In genomic region chr9:64049471-64050380, GRCm38 (mm10) we compare ENCODE assay signal across 8 mouse cellular contexts. TPM values are rescaled to one million over a fixed set of nuclear protein-coding genes. Genes with fewer than 3 reads are reported as not detected.
DNase-seq lines count a peak whose midpoint lies in the region; ATAC-seq and TF ChIP-seq lines count a peak whose summit lies in the region.

No protein-coding gene starts in this region.

- TF ChIP-seq CTCF in heart, adult 2 months (IDR thresholded peaks at IDR 0.05), result no peak
- TF ChIP-seq CTCF in liver, embryonic 14.5 days (IDR thresholded peaks at IDR 0.05; ENCODE audit: low read depth), result peak; percentile 50

- H3K27me3 ChIP-seq in embryonic facial prominence, embryonic 11.5 days (ENCODE audit: control insufficient read depth, insufficient read depth, low read length), result no peaks in the 10 kb centered on the region
- no peaks in the 10 kb centered on the region for H3K27me3 ChIP-seq in heart, adult 2 months (ENCODE audit: control insufficient read depth, insufficient read depth, low read length)
- H3K27me3 ChIP-seq in liver, embryonic 14.5 days (ENCODE audit: control insufficient read depth, insufficient read depth, low read length), result no peaks in the 10 kb centered on the region
- no peaks in the 10 kb centered on the region for H3K27me3 ChIP-seq in stomach, embryonic 14.5 days (ENCODE audit: control insufficient read depth, insufficient read depth, low read length)

- peak overlapping the region; percentile 28; the same call in 1 of the 2 replicates for H3K27ac ChIP-seq in embryonic facial prominence, embryonic 11.5 days (replicated peaks; ENCODE audit: low read depth, low read length)
- H3K27ac ChIP-seq in heart, adult 2 months, result peak overlapping the region; percentile 64
- peak overlapping the region; percentile 98 for H3K27ac ChIP-seq in liver, embryonic 14.5 days
- H3K27ac ChIP-seq in stomach, embryonic 14.5 days (ENCODE audit: low read length), result peak overlapping the region; percentile 58

- 9% methylated on average over 32 of the region's 32 CpGs for WGBS in embryonic facial prominence, embryonic 11.5 days
- WGBS in heart, adult 2 months, result 19% methylated on average over 32 of the region's 32 CpGs
- 11% methylated on average over 32 of the region's 32 CpGs for WGBS in liver, embryonic 14.5 days (ENCODE audit: insufficient replicate concordance)
- WGBS in stomach, embryonic 14.5 days, result 10% methylated on average over 32 of the region's 32 CpGs

- peak; percentile 80 for ATAC-seq in embryonic facial prominence, embryonic 11.5 days (replicated peaks; ENCODE audit: insufficient number of reproducible peaks, low FRiP score, low TSS enrichment, low read depth)
- peak; percentile 77 for ATAC-seq in liver, embryonic 14.5 days (ENCODE audit: insufficient read depth)
- peak; percentile 86 for ATAC-seq in stomach, embryonic 14.5 days (ENCODE audit: insufficient number of reproducible peaks, insufficient read depth, low FRiP score, low read depth)

- TF ChIP-seq POLR2A in heart, adult 2 months (IDR thresholded peaks at IDR 0.05; ENCODE audit: insufficient read depth, low read depth, low read length), result no peak

- DNase-seq in B cell, adult 2 months, result peak; percentile 77 to 81
- DNase-seq in adrenal gland, adult 8-10 months, result peak; percentile 93
- peak; percentile 83 for DNase-seq in embryonic facial prominence, embryonic 11.5 days (ENCODE audit: low spot score)
- DNase-seq in heart, adult 2 months, result peak; percentile 62 to 74
- peak; percentile 78 for DNase-seq in kidney, adult 18-20 months
- DNase-seq in liver, embryonic 14.5 days (ENCODE audit: low read depth in 3 of 3, low spot score in 3 of 3), result peak; percentile 94 to 96 (median 95)
- peak; percentile 69 to 71 for DNase-seq in natural killer cell, adult 2 months (ENCODE audit: low spot score in 2 of 2)

- 0 out of 2 replicates have a peak, but pooled peaks have one; percentile 33 for TF ChIP-seq EP300 in heart, adult 2 months (IDR thresholded peaks at IDR 0.05; ENCODE audit: insufficient read depth, low read depth, low read length)
- TF ChIP-seq EP300 in liver, embryonic 14.5 days (IDR thresholded peaks at IDR 0.05; ENCODE audit: low read depth), result no peak

- H3K4me1 ChIP-seq in embryonic facial prominence, embryonic 11.5 days (ENCODE audit: control insufficient read depth, insufficient read depth, low read length), result peaks cover 7% of the 10 kb centered on the region; the same call in 1 of the 2 replicates
- H3K4me1 ChIP-seq in heart, adult 2 months (ENCODE audit: control insufficient read depth, insufficient read depth, low read length), result peaks cover 15% of the 10 kb centered on the region
- peaks cover 62 to 83% of the 10 kb centered on the region in 2 experiments for H3K4me1 ChIP-seq in liver, embryonic 14.5 days (replicated peaks; ENCODE audit: control insufficient read depth in 2 of 2, insufficient read depth in 2 of 2, low read length in 1 of 2)
- H3K4me1 ChIP-seq in stomach, embryonic 14.5 days (ENCODE audit: control insufficient read depth, insufficient read depth, low read length), result peaks cover 18% of the 10 kb centered on the region

- intact Hi-C loops in heart, adult 2 months (cut with DNase I), result loop anchor here (2.0 to 5.0 kb wide), 2 partner anchors 23 to 38 kb away; no protein-coding TSS in a partner anchor

- no peaks in the 10 kb centered on the region for H3K9me3 ChIP-seq in embryonic facial prominence, embryonic 11.5 days (replicated peaks; ENCODE audit: control insufficient read depth, low read length)
- no peaks in the 10 kb centered on the region for H3K9me3 ChIP-seq in liver, embryonic 14.5 days (ENCODE audit: control insufficient read depth, low read length)
- no peaks in the 10 kb centered on the region for H3K9me3 ChIP-seq in stomach, embryonic 14.5 days (ENCODE audit: control insufficient read depth, low read depth, low read length)

- peak overlapping the region; percentile 45 for H3K9ac ChIP-seq in embryonic facial prominence, embryonic 11.5 days (replicated peaks; ENCODE audit: low read length)
- peak overlapping the region; percentile 9 for H3K9ac ChIP-seq in heart, adult 2 months (ENCODE audit: low read depth, low read length)
- H3K9ac ChIP-seq in liver, embryonic 14.5 days (replicated peaks), result peak overlapping the region; percentile 62
- H3K9ac ChIP-seq in stomach, embryonic 14.5 days (replicated peaks; ENCODE audit: low read depth, low read length), result no peak overlapping the region

- H3K4me3 ChIP-seq in embryonic facial prominence, embryonic 11.5 days (ENCODE audit: low read depth, low read length), result peak overlapping the region; percentile 33
- H3K4me3 ChIP-seq in heart, adult 2 months, result peak overlapping the region; percentile 56
- peak overlapping the region; percentile 56 for H3K4me3 ChIP-seq in liver, embryonic 14.5 days (ENCODE audit: insufficient read depth in 1 of 2, low read depth in 2 of 2, low read length in 2 of 2)
- H3K4me3 ChIP-seq in stomach, embryonic 14.5 days (ENCODE audit: low read depth, low read length), result peak overlapping the region; percentile 34

- no peaks in the 10 kb centered on the region for H3K79me2 ChIP-seq in heart, adult 2 months (replicated peaks; ENCODE audit: control insufficient read depth, insufficient read depth, low read length)

- H3K4me2 ChIP-seq in embryonic facial prominence, embryonic 11.5 days (ENCODE audit: low read depth, low read length), result peak overlapping the region; percentile 70
- H3K4me2 ChIP-seq in liver, embryonic 14.5 days (ENCODE audit: low read depth), result peak overlapping the region; percentile 80
- H3K4me2 ChIP-seq in stomach, embryonic 14.5 days (replicated peaks; ENCODE audit: low read depth, low read length), result peak overlapping the region; percentile 65

- no peaks in the 10 kb centered on the region for H3K36me3 ChIP-seq in embryonic facial prominence, embryonic 11.5 days (replicated peaks; ENCODE audit: control insufficient read depth, insufficient read depth, low read depth, low read length)
- H3K36me3 ChIP-seq in heart, adult 2 months (ENCODE audit: control insufficient read depth, insufficient read depth, low read length), result no peaks in the 10 kb centered on the region
- H3K36me3 ChIP-seq in liver, embryonic 14.5 days (replicated peaks; ENCODE audit: control insufficient read depth, insufficient read depth, low read depth), result no peaks in the 10 kb centered on the region
- H3K36me3 ChIP-seq in stomach, embryonic 14.5 days (ENCODE audit: control insufficient read depth, insufficient read depth, low read length), result no peaks in the 10 kb centered on the region

RNA-seq across cellular contexts. Expression of gene Smad6, which starts 27.9 kb away (rescaled TPM):
- 10 to 100 TPM in 1 of 4 experiments, 1 to 10 TPM in 3; 7.6 to 11.1 (median 8.6) TPM for total RNA-seq in adrenal gland, adult 8-10 months (2022)
- polyA plus RNA-seq in embryonic facial prominence, embryonic 11.5 days (2014; fragmentation: Nextera tagmentation; extraction: Ambion mirVana), result 9.3 and 9.8 TPM in 2 replicates
- total RNA-seq in heart, adult 2 months (2021), result 10 to 100 TPM; 11.0 to 15.1 TPM
- polyA plus RNA-seq in heart, adult 2 months (2012; rRNA removed), result 9.6 and 14.7 TPM in 2 replicates
- polyA plus RNA-seq in liver, embryonic 14.5 days (2012; rRNA removed), result 3.9 and 5.2 TPM in 2 replicates
- polyA plus RNA-seq in liver, embryonic 14.5 days (2014; fragmentation: Nextera tagmentation; extraction: Ambion mirVana), result 1.8 and 2.1 TPM in 2 replicates
- polyA plus RNA-seq in stomach, embryonic 14.5 days (2014; fragmentation: Nextera tagmentation; extraction: Ambion mirVana), result 7.5 and 9.7 TPM in 2 replicates

Comparison
In these comparisons a context has a peak if more than half of its experiments do, and no peak if none do; other contexts are left out.
1. Peak in every context shown above with its lines: DNase-seq, ATAC-seq, H3K4me3 ChIP-seq and H3K27ac ChIP-seq.
2. H3K27ac ChIP-seq: peak in every context shown above with its lines; median percentile 98 in liver, embryonic 14.5 days; 64 in heart, adult 2 months; 58 in stomach, embryonic 14.5 days; 28 in embryonic facial prominence, embryonic 11.5 days.